Mouse (Mus musculus): Measurements from ENCODE around the gene Gemin2. TPM values are rescaled to one million over a fixed set of nuclear protein-coding genes. Genes with fewer than 3 reads are reported as not detected.
"Not testable (repeated sequence)": the region's sequence is repeated elsewhere in the genome, so short reads cannot be mapped to it uniquely, and the experiment has no call there.

The Gemin2 gene
- total RNA-seq (2014; rRNA removed) = 5.5 and 6.7 TPM in 2 replicates
- polyA plus RNA-seq (2015; fragmentation: Nextera tagmentation; extraction: Ambion mirVana) = 9.3 and 10.8 TPM in 2 replicates

DNA sequence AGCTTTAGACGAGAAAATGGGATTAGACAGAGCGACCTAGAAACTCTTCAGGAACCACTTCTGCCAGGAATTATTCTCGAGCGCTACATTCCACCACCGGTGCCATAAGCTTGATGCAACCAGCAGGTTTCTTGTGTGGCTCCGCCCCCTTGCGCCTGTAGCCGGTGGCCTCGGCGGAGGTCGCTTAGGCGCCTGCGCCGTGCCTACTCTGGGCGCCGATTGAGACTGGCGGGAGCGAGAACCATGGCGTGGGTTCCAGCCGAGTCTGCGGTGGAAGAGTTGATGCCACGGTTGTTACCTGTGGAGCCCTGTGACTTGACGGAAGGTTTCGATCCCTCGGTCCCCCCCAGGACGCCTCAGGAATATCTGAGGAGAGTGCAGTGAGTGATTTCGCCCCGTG, at the start of gene Gemin2:
Gemin2 (plus strand) TSS at position 160 of the 400 bp plus-strand sequence.
- DNase-seq = peak; percentile 86

DNA sequence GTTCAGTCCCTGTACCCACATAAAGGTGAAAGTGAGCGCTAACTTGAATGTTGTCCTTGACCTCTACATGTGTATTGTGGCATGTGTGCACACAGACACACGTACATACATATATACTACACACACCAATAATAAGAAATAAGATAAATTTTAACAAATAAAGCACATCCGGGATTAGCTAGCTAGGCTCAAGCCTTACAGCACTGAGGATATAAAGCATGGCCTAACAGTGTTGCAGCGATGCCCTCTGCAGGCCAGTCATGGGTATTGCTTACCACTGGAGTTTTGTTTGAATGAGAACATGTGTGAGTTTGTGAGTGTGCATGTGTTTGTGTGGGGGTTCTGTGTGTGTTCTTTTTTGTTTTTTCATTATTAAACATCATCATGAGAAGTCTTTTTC, 48.6 kb upstream of the Gemin2 start:
- H3K4me1 ChIP-seq (ENCODE audit: insufficient read depth) = no peaks in the 10 kb centered on the region
- H3K9ac ChIP-seq = no peak overlapping the region
- peak; percentile 89 for TF ChIP-seq CTCF (IDR thresholded peaks at IDR 0.05; ENCODE audit: low read depth)
- H3K4me2 ChIP-seq (ENCODE audit: low read depth) = no peak overlapping the region
- WGBS = 65% methylated on average over 4 of the region's 4 CpGs
- H3K27me3 ChIP-seq (ENCODE audit: insufficient read depth, low read length) = no peaks in the 10 kb centered on the region
- peaks cover 46% of the 10 kb centered on the region for H3K36me3 ChIP-seq (ENCODE audit: insufficient read depth)
- peak; percentile 85 for ATAC-seq
- no peaks in the 10 kb centered on the region for H3K9me3 ChIP-seq (ENCODE audit: low read length)
- peak; percentile 69 for DNase-seq
- H3K4me3 ChIP-seq (ENCODE audit: low read depth, low read length) = no peak overlapping the region
- no peak overlapping the region for H3K27ac ChIP-seq (ENCODE audit: low read depth, low read length)

More for the DNA sequence above, at the start of gene Gemin2:
- Histone ChIP-seq H3K27me3 (ENCODE audit: insufficient read depth, low read length) (no peaks in the 10 kb centered on the region), H3K9me3 (ENCODE audit: low read length) (no peaks in the 10 kb centered on the region), H3K27ac (ENCODE audit: low read depth, low read length) (peak within 1 kb of the TSS; percentile 42; the same call in 1 of the 2 replicates), H3K9ac (peak within 1 kb of the TSS; percentile 82), H3K4me2 (ENCODE audit: low read depth) (peak within 1 kb of the TSS; percentile 84), H3K36me3 (ENCODE audit: insufficient read depth) (0 out of 2 replicates have a peak, but pooled peaks cover 4% of the 10 kb centered on the region), H3K4me1 (ENCODE audit: insufficient read depth) (peaks cover 22% of the 10 kb centered on the region; the same call in 1 of the 2 replicates), H3K4me3 (ENCODE audit: low read depth, low read length) (peak within 1 kb of the TSS; percentile 90)
- ATAC-seq = peak; percentile 74
- TF ChIP-seq CTCF (IDR thresholded peaks at IDR 0.05; ENCODE audit: low read depth) = peak; percentile 40
- under 1% methylated on average over 28 of the region's 28 CpGs for WGBS

DNA sequence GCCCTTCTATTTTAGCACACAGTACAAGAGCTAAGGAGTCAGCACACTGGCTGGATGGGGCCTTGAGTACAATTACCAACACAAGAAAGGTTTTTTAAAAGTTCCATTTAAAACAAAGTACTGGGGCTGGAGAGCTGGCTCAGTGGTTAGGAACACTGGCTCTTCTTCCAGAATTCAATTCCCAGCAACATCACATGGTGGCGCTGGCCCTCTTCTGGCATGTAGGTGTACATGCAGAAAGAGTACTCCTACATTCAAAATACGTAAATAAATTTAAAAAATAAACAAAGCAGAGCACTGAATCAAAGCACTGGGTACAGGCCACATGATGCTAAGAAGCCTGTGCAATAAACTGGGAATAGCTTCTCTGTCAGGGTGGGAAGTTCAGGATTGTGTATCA, 36.2 kb upstream of the Gemin2 start:
- no peak overlapping the region for H3K4me3 ChIP-seq (ENCODE audit: low read depth, low read length)
- no peak overlapping the region for H3K9ac ChIP-seq
- no peak for TF ChIP-seq CTCF (IDR thresholded peaks at IDR 0.05; ENCODE audit: low read depth)
- 73% methylated on average over 2 of the region's 2 CpGs for WGBS
- DNase-seq = no peak
- H3K27ac ChIP-seq (ENCODE audit: low read depth, low read length) = no peak overlapping the region
- ATAC-seq = no peak
- no peaks in the 10 kb centered on the region for H3K4me1 ChIP-seq (ENCODE audit: insufficient read depth)
- H3K4me2 ChIP-seq (ENCODE audit: low read depth) = no peak overlapping the region
- H3K27me3 ChIP-seq (ENCODE audit: insufficient read depth, low read length) = no peaks in the 10 kb centered on the region
- no peaks in the 10 kb centered on the region for H3K9me3 ChIP-seq (ENCODE audit: low read length)
- H3K36me3 ChIP-seq (ENCODE audit: insufficient read depth) = peaks cover 39% of the 10 kb centered on the region

DNA sequence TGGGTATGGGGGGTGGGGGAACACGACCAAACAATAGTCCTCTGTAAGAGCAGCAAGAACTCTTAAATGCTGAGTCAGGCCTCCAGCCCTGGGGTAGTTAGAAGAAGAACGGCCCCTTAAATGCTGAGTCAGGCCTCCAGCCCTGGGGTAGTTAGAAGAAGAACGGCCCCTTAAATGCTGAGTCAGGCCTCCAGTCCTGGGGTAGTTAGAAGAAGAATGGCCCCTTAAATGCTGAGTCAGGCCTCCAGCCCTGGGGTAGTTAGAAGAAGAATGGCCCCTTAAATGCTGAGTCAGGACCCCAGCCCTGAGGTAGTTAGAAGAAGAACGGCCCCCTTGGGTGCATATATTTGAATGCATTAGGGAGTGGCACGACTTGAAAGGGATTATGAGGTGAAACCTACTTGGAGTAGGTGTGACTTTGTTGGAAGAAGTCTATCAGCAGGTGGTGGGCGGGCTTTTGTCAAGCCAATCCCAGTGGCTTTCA, 32.0 kb upstream of the Gemin2 start:
- H3K36me3 ChIP-seq (ENCODE audit: insufficient read depth) = peaks cover 51% of the 10 kb centered on the region
- not testable (repeated sequence) for H3K9ac ChIP-seq; H3K27me3 ChIP-seq (ENCODE audit: insufficient read depth, low read length); H3K4me2 ChIP-seq (ENCODE audit: low read depth); H3K4me3 ChIP-seq (ENCODE audit: low read depth, low read length); DNase-seq; H3K27ac ChIP-seq (ENCODE audit: low read depth, low read length); ATAC-seq; H3K4me1 ChIP-seq (ENCODE audit: insufficient read depth); H3K9me3 ChIP-seq (ENCODE audit: low read length)
- WGBS = 77% methylated on average over 6 of the region's 6 CpGs

DNA sequence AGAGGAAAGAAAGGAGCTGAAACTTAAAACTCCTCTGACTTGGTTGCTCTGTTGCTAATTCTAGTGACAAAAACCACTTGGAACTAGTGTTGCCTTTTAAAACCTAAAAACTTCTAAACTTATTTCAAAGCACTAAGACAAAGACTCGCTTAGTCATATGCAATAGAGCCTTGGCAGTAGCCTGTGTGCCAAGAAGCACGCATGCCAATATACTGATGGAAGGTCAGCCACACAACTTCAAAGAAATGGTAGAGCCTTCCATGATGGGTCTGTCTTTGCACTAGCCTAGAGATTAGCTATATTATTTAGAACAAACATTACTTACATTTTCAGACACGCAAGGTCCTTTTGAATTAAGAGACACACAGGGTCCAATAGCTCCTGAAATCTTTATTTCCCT, 27.4 kb upstream of the Gemin2 start:
- peaks cover 68% of the 10 kb centered on the region for H3K36me3 ChIP-seq (ENCODE audit: insufficient read depth)
- no peak overlapping the region for H3K4me3 ChIP-seq (ENCODE audit: low read depth, low read length)
- TF ChIP-seq CTCF (IDR thresholded peaks at IDR 0.05; ENCODE audit: low read depth) = no peak
- ATAC-seq (no peak), DNase-seq (no peak)
- 94% methylated on average over 3 of the region's 3 CpGs for WGBS
- no peak overlapping the region for H3K27ac ChIP-seq (ENCODE audit: low read depth, low read length)
- H3K4me2 ChIP-seq (ENCODE audit: low read depth) = no peak overlapping the region
- no peaks in the 10 kb centered on the region for H3K27me3 ChIP-seq (ENCODE audit: insufficient read depth, low read length)
- H3K9me3 ChIP-seq (ENCODE audit: low read length) = no peaks in the 10 kb centered on the region
- no peaks in the 10 kb centered on the region for H3K4me1 ChIP-seq (ENCODE audit: insufficient read depth)
- H3K9ac ChIP-seq = no peak overlapping the region

DNA sequence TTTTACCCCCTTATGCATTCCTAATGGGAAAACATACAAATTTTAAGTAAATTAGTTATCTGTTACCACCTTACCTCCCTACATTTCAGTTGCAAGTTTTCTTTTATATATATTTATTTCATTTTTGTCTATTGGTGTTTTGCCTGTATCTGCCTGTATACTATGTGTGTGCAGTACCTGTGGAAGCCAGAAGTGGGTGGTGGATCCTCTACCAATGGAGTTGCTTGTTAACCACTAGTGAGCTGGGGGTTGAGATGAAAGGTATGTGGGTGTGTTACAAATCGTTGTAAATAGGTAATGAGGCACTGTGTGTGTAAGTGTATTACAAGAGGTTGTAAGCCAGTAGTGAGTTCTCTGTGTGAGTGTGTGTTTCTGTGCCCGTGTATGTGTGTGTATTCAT, 2.7 kb upstream of the Gemin2 start:
- Histone ChIP-seq H3K27ac (ENCODE audit: low read depth, low read length) (no peak overlapping the region), H3K9me3 (ENCODE audit: low read length) (no peaks in the 10 kb centered on the region), H3K36me3 (ENCODE audit: insufficient read depth) (peaks cover 15% of the 10 kb centered on the region), H3K4me2 (ENCODE audit: low read depth) (peak overlapping the region; percentile 11; the same call in 1 of the 2 replicates), H3K4me3 (ENCODE audit: low read depth, low read length) (peak overlapping the region; percentile 90), H3K27me3 (ENCODE audit: insufficient read depth, low read length) (no peaks in the 10 kb centered on the region), H3K4me1 (ENCODE audit: insufficient read depth) (peaks cover 22% of the 10 kb centered on the region; the same call in 1 of the 2 replicates), H3K9ac (no peak overlapping the region)
- ATAC-seq = no peak
- 65% methylated on average over 2 of the region's 2 CpGs for WGBS
- peak; percentile 10 for DNase-seq
- TF ChIP-seq CTCF (IDR thresholded peaks at IDR 0.05; ENCODE audit: low read depth) = peak; percentile 45

DNA sequence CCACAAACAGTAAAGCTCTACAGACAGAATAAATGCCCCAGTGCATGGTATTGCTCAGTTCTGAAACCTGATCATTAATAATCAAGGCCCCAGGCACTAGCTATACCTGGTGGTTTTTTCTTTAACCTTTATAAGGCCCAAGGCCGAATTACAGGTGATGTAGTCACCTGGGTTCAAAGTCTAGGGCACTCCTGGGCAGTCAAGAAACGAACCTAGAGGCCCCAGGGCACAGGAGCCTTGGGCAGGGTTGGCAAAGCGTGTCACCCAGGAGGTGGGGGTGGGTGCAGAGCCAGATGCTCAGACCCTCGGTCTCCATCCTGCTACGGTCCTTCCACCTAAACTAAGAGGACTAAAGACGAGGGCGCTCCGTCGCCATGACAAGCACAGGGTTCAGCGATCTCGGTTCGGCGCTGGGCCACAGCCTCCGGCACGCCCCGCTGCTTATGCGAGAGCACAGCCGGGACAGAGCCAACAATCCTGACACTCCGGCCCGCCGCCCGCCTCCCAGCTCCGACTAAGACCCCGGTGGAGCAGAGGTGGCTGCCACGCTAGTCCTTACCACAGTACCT, 1.8 kb upstream of the Gemin2 start:
- H3K9ac ChIP-seq = peak overlapping the region; percentile 82
- no peak for TF ChIP-seq CTCF (IDR thresholded peaks at IDR 0.05; ENCODE audit: low read depth)
- H3K9me3 ChIP-seq (ENCODE audit: low read length) = no peaks in the 10 kb centered on the region
- ATAC-seq (no peak), DNase-seq (no peak)
- peak overlapping the region; percentile 84 for H3K4me2 ChIP-seq (ENCODE audit: low read depth)
- WGBS = 2% methylated on average over 25 of the region's 25 CpGs
- H3K4me3 ChIP-seq (ENCODE audit: low read depth, low read length) = peak overlapping the region; percentile 90
- peak overlapping the region; percentile 86 for H3K27ac ChIP-seq (ENCODE audit: low read depth, low read length)
- H3K4me1 ChIP-seq (ENCODE audit: insufficient read depth) = peaks cover 22% of the 10 kb centered on the region; the same call in 1 of the 2 replicates
- no peaks in the 10 kb centered on the region for H3K27me3 ChIP-seq (ENCODE audit: insufficient read depth, low read length)
- H3K36me3 ChIP-seq (ENCODE audit: insufficient read depth) = peaks cover 6% of the 10 kb centered on the region
